Mouse (Mus musculus): ENCODE measurements at regions not wholly inside any gene's neighbourhood (a gene's known extent, or its start where the extent isn't known, plus 50 kb on each side); places are given as distances from the start of the nearest gene placed in this dataset.

- no peak for DNase-seq
Observed at GRCm38 (mm10) chr1:63977956-63978355, 144.1 kb downstream of the Klf7 start.

GRCm38 (mm10) chr1:63977302-63977888 lies 144.7 kb downstream of the Klf7 start:
- no peak for DNase-seq
- intact Hi-C loops (cut with DNase I) = no loop called here

More at GRCm38 (mm10) chr1:63977956-63978355, 144.1 kb downstream of the Klf7 start:
- intact Hi-C loops (cut with DNase I) = no loop called here

- intact Hi-C loops (cut with DNase I) = no loop called here
- no peak for DNase-seq
Observed at GRCm38 (mm10) chr1:63976862-63977261, 145.2 kb downstream of the Klf7 start.

DNA sequence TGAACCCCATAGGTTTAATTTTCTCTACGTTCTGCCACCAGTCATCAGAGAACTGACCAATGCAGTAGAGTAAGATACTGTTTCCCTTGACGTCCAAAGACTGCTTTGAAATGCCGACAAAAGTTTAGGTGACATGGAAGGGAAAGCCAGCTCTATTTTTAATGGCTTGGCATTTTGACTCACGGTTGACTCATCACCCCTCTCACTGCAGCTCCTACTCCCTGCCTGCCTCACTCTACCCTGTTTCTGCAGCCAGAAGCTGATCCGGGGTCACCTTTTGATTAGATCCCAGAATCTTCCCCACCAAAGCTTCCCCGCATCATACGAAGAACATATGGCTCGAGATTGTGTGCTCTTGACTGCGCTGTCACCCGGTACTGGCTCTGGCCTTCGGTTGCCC lies 154.2 kb downstream of the Klf7 start:
- DNase-seq = no peak
- intact Hi-C loops (cut with DNase I) = no loop called here

GRCm38 (mm10) chr1:63965446-63965845 lies 156.6 kb downstream of the Klf7 start:
- no peak for DNase-seq
- intact Hi-C loops (cut with DNase I) = no loop called here

- DNase-seq = no peak
- intact Hi-C loops (cut with DNase I) = no loop called here
Observed at GRCm38 (mm10) chr1:63964519-63964918, 157.6 kb downstream of the Klf7 start.

GRCm38 (mm10) chr1:63955701-63956355 lies 166.3 kb downstream of the Klf7 start:
- no peak for DNase-seq
- intact Hi-C loops (cut with DNase I) = loop anchor here (10.0 kb wide), 1 partner anchor 291 kb away; no protein-coding TSS in a partner anchor

DNA sequence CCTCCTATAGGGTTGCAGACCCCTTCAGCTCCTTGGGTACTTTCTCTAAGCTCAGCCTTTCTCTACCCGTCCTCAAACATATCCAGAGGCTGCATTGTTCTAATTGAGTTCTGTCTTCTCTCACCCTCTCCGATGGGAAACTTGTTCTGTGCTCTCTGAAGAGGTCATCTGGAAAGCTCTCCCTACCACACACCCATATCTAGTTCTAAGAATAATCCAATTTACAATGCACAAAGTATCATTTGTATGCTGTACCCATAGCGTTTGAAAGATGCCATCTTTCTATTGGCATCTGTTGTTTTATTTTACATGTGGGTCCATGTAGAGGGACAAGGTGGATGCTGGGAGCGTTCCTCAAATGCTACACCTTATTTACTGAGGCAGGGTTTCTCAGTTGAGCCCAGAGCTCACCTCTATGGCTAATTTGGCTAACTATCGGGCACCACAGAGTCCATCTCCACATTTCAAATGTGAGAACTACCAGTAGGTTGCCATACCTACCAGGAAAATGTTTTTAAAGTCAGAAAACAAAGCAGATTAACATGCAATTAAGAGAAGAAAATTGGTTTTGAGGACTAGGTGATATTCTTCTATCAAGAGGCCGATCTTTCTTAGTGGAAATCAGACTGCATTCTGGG lies 167.1 kb downstream of the Klf7 start:
- no peak for DNase-seq
- intact Hi-C loops (cut with DNase I) = loop anchor here (5.0 to 10.0 kb wide), 2 partner anchors 167 to 290 kb away; partner anchors contain the start of gene Klf7

DNA sequence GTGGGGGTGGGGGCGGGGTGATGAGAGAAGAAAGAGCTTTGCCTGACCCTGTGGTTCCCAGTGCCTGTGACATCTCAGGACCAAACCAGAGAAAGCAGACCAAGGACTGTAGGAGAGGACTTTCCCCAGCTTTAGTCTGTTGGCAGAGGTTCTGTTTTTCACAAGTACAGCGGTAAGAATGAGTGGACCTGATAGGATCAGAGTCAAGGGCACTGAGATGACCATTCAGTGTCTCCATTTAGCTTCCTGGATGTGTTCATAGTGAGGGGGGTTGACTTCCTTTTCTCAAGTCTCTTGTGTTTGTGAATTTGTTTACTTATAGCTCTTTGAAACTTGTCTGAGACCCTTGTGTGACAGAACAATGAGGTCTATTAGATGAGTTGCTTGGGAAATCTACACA lies 167.9 kb downstream of the Klf7 start:
- DNase-seq = no peak
- intact Hi-C loops (cut with DNase I) = loop anchor here (5.0 to 10.0 kb wide), 2 partner anchors 168 to 289 kb away; partner anchors contain the start of gene Klf7

DNA sequence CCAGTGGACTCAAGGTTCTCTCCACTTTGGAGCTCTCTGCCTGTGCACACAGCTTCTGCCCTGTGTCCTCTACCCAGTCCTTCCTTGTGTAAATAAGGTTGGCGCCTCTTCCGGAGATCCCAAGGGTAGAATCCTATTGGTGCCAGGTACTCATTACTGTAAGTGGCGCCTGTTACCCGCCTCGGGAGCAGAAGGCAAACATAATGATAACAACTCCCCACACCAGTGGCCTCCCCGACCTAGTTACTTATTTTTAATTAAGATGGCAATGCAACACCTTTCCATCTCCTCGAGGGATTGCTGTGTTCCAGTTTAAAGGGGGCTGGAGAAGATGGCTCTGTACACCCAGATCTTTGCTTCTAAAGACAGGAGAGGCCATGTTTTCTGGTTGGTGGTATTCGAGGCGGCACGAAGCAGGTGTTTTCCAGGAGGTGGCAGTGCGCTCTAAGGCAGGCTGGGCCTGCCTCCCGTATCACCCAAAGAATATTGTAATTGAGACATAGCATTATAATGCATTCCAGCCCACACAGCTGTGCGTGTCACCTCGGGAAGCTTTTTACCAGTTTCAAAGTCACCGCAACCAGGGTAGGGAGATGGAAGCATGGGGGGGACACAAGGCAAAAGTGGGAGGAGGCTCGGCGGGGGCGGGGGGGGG lies 168.7 kb downstream of the Klf7 start:
- peak; percentile 34 to 42 for DNase-seq
- intact Hi-C loops (cut with DNase I) = loop anchor here (2.0 to 10.0 kb wide), 3 partner anchors 169 to 493 kb away; partner anchors contain the start of gene Klf7

GRCm38 (mm10) chr1:63951663-63952062 lies 170.4 kb downstream of the Klf7 start:
- intact Hi-C loops (cut with DNase I) = loop anchor here (2.0 to 10.0 kb wide), 3 partner anchors 171 to 495 kb away; partner anchors contain the start of gene Klf7
- DNase-seq = no peak

DNA sequence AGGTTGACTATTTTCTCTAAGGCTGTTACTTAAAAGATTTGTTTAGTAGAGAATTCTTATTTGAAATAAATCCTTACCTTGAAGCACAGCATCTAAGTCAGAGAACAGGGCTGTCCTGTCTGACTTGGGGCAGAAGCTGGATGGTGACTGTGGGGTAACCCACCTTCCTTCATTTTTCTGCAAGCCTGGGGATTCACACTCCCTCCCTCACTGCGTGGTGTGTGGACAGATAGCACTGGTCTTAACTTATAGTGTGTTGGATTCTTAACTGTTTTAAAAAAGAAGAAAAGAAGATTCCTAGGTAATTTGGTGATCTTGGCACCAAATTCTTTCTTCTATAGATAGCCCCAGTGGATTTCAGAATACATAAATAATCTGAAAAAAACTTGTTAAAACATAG lies 174.8 kb downstream of the Klf7 start:
- no peak for DNase-seq
- intact Hi-C loops (cut with DNase I) = no loop called here

DNA sequence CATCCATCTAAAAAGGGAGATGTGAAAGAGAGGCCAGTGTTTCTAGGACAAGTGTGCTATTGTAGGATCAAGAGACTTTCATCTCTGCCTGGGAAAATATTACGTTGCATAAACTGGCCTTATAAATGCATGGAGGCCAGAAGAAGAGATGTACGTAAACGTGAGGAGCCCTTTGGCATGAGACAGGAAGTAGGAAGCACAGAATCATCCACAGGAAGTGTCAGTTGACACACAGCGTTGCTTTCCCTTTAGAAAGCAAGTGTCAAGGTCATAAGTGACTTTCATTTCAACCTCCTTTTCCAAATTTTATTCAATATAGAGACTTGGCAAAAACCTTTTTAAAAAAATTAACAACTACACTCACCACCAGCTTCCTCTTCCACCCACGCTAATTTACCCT lies 175.2 kb downstream of the Klf7 start:
- no peak for DNase-seq
- intact Hi-C loops (cut with DNase I) = no loop called here

GRCm38 (mm10) chr1:63944786-63945185 lies 175.7 kb upstream of the 4933402D24Rik start:
- no peak for DNase-seq
- intact Hi-C loops (cut with DNase I) = no loop called here

DNA sequence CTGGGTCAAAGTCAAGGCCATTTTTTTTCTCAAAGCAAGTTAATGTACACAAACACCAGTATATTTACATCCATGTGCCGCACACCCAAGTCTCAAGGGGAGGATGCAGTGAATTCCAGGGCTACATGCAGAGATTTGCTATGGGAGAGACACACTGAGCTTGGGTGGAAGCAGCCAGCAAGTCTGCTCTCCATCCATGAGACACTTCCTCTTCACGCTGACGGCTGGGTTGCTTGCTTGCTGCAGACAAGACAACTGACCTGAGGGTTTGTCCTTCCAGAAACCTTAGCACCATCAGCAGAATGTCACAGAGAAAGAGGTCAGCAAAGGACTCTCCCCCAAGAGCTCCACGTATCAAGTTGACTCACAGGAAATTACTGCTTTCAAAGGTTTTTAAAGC lies 169.3 kb upstream of the 4933402D24Rik start:
- DNase-seq = no peak
- intact Hi-C loops (cut with DNase I) = no loop called here

DNA sequence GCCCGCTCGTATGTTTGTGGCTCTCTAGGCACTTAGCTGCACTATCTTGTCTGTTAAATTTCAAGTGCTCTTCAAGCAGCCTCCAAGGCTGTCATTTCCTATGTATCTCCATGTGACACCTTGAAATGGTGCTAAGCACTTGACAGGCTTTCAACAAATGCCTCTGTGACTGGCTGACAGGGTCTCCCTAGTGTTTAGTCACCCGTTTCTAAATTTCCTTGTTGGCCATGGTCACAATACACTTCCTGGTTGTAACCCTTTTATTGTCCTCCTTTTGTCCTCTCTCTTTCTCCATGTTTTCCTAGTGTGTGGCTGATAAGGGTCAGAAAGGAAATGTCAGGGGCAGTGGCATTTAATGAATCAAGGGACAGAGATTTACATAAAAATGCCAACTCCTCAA lies 168.4 kb upstream of the 4933402D24Rik start:
- intact Hi-C loops (cut with DNase I) = no loop called here
- DNase-seq = no peak

DNA sequence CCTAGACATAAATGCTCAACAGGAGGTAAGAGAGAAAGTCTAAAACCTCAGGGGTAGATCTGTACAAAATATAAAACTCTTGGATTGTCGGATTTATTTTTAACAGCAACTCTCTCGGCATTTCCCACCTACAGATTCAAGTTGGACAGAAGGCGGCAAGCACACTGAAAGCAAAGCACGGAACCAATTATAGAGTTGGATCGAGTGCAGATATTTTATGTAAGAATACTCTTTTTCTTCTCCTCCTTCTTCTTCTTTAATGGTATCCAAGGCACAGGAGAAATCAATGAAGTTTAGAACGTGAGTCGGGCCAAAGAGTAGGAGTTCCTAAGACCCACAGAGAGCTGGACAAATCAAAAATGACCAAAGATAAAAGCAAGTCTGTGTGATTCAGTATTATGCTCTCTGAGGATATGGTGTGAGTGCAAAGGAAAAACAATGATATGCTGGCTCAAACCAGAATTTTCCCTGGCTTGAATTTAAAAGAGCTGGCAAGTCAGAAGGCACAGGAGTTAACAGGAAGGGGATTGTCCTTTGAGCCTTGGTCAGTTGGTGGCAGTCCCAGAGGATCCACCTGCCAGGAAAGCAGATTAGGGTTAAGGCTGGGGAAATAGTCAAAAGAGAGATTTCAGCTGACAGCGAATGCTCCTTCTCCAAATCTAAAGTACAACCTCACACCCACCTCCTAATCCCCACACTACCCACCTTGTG lies 165.7 kb upstream of the 4933402D24Rik start:
- intact Hi-C loops (cut with DNase I) = no loop called here
- DNase-seq = no peak

GRCm38 (mm10) chr1:63932484-63932883 lies 163.4 kb upstream of the 4933402D24Rik start:
- intact Hi-C loops (cut with DNase I) = no loop called here

DNA sequence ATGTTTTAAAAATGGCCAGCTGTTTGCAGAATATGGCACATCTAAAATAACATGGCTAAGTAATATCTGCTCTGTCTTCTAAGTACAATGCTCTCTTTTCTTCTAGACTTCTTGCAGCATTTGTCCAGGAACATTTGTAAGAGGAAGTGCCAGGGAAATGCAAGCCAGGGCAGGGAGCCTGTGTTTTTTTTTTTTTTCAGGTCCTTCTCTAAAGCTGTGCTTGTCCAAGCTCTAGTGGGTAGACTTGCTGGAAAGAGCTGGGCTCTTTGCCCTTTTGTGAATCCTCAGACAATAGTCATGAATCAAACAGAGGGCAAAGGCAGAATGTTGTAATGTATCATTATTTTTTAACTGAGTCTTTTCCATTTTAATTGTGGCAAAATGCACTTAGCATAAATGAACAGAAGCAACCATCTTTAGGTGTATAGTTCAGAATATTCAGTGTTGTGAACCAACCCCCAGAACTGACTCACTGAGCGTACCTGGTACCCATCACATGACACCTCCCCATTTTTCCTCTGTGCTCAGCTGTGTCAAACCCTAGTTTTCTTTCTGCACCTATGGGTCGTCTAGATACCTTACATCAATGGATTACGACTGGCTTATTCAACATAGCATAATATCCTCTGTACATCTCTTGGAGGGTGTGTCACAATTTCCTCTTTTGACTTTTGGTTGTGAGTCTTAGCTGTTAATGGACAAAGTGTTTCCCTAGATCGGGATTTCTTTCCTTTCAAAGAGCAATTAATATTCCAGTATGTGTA lies 160.5 kb upstream of the 4933402D24Rik start:
- peak in 1 of 2 experiments; percentile 7 for DNase-seq
- intact Hi-C loops (cut with DNase I) = no loop called here

More at GRCm38 (mm10) chr1:63932484-63932883, 163.4 kb upstream of the 4933402D24Rik start:
- no peak for DNase-seq

GRCm38 (mm10) chr1:63928850-63929249 lies 159.8 kb upstream of the 4933402D24Rik start:
- intact Hi-C loops (cut with DNase I) = no loop called here
- DNase-seq = no peak
